Mouse (Mus musculus) R1 (cell line): ENCODE measurements around the gene Ros1.

ENCODE experiments used
- DNase-seq: peaks from one replicate; pipeline ENCODE4 v3.0.0-alpha.2; 2018; ENCODE audit warnings: low read depth, low spot score

The Ros1 gene

DNA sequence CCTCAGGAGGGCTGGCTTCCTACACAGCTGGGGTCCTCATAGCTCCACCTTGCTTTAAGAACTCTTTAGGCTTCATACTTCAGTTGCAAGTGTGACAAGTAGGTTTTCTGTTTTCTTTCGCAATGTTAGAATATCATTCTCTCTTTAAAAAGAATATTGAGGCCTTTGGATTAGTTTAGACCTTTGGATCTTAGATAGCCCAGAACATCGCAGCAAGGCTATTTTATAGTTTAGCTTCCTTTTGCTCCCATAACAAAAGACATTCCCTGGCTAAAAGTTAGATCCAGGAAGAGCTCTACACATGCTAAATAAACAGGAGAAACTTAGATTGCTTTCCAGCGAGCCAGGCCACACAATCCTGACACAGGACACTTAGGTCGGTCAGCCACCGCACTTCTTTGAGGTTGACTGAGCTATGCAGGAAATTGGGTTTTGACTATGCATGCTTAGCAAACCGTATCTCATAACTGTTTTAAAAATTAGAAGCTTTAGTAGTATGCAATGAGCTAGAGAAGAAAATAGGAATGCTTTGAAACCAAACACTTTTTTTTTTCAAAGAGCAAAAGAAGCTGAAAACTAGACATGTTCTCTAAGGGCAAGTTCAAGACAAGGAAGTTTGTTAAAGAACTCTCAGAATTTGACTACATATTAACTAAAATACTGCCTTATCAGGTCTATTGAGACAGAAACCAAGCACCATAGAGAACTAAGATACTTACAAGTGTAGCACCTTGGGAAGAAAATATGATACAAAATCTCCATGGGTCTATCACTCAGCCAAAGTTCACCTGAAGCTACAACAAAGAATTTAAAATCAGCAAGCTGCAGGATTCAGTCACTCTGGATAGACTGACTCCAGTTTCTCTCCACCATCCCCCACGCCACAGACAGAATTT, at the start of gene Ros1:
Gene Ros1, minus strand, starts transcription at position 288 of the 896 bp plus-strand sequence.
- no peak for DNase-seq

DNA sequence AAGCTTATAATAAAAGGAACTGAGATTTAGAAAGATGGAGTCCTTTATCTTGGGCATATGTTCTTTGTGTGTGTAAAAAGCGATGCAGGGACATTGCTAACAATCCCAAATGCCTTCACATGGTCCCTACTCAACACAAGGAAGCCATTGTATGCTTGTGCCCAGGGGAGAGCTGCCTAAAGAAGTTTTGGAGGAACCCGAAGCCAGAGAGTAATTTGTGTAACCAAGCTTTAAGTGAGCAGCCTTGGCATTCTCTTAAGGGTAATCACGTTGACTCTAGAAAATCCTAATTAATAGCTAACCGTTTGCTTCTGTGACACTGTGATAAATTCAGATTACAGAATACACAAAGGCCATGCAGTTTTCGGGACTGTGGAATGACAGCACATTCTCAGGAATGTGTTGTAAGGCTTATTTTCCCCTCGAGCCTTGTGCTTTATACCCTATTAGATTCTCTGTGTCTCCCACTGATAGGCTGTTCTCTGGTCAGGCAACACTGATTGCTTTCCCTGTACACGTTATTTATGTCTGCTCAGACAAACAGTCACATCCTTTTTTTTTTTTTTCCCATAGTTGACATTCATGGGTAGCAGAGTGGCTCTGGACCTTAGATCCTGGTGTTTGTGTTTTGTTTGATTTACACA, 47.8 kb upstream of the Ros1 start:
- no peak for DNase-seq

DNA sequence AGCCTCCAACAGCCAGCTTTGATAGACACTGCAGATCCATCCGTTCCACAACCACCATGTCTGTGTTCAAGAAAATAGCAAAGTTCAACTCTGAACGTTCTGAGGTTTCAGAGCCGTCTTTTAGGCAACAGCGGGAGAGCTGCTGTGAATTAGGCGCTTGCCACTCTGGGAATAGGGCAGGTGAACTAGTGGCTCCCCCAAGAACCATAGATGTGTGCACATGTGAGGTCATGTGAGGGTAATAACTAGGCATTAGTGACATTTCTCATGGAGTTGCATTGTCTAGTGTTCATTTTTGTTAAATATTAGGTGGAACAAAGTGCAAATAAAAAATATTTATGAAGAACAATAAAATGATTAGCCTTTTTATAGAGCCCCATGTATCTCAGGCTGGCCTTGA, 47.0 kb upstream of the Ros1 start:
- no peak for DNase-seq

DNA sequence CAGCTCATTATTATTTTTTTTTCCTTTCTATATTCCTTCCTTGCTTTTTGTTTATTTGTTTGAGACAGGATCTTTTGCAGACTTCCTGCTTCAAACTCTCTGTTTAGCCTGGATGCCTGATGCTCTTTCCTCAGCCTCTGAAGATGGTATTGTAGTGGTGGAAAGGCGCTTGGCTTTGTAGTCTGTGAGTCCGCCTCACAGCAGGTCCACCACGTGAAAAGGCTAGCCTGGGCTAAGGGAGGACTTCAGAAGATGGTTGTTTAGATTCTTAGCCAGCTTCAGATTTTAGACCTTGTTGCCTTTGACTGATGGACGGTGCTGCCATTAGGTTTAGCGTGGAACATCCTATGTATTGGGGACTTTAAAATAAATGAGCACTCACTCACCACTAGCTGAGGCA, 40.4 kb upstream of the Ros1 start:
- DNase-seq: no peak

DNA sequence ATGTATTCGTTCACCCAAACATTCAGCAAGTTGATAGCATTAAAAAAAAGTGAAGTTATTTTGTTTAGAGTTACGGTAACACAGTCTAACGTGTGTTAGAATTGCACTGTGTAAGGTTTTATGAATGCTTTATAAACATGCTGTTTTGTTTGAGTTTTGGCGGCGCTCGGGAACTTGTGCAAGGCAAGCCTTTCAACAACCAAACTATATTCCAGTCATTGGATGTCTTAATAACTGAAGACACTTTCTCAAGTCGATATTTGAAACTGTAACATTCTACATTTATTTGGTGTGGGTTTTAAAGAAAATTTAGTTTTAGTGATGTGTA, 39.6 kb upstream of the Ros1 start:
- no peak for DNase-seq

DNA sequence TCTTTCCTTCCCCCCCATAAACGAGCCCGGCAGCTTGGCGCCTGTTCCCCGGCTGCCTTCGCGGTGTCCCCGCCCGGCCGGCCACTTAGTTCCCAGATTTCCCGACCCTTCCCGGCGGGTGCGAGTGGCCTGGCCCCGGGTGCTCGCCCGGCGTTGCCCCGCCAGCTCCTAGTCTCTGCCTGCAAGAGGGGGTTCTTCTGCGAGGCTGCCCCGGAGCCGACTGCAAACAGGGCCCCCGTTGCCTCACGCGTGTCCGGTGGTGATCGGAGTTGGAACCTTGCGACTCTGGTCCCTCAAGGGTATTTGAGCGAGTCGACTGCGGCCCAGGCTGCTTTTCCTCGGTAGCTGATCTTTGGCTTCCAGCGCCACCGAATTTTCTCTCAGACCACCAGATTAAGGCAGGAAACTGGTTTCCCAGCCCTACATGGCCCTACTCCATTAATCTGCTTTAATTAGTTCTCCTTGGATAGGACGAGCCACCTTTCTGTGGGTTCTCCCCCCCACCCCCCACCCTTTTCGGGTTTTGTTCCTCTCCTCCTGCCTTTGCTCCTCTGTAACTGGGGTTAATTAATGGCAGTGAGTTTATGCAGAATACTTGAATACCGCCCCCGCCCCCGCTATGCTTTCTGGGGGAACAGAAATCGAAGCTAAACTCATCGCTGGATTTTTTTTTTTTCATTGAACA, 39.1 kb upstream of the Ros1 start:
- peak; percentile 53 for DNase-seq

DNA sequence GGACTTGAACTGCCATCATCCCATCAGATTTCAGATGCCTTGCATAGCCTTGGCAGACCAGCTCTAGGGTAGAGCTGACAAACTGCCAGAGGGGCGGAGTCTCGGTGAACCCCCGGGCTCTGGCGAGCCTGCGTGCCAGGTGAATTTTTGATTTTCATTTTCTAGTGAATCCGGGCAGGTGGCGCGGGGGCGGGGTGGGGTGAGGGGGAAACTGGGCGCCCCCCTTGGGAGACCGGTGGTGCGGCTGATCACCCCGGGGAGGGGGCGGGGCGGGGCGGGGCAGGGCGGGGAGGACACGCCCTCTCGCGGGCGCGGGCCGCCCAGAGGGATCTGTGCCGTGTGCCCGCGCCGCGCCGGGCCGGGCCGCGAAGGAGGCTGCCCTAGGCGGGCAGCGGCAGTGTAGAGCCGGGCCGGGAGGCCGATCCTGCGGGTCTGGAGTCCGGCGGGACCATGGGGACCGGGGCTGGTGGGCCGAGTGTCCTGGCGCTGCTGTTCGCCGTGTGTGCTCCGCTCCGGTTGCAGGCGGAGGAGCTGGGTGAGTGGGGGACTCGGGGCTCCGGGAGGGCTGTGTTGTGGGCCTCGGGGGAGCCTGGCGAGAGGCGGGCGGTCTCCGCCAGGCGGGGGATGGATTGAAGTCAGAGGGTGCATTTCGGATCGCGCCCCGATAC, 38.4 kb upstream of the Ros1 start, which contains the start of gene Dcbld1:
Gene Dcbld1, plus strand, starts transcription at position 319 of the 668 bp plus-strand sequence.
- DNase-seq: peak; percentile 76

DNA sequence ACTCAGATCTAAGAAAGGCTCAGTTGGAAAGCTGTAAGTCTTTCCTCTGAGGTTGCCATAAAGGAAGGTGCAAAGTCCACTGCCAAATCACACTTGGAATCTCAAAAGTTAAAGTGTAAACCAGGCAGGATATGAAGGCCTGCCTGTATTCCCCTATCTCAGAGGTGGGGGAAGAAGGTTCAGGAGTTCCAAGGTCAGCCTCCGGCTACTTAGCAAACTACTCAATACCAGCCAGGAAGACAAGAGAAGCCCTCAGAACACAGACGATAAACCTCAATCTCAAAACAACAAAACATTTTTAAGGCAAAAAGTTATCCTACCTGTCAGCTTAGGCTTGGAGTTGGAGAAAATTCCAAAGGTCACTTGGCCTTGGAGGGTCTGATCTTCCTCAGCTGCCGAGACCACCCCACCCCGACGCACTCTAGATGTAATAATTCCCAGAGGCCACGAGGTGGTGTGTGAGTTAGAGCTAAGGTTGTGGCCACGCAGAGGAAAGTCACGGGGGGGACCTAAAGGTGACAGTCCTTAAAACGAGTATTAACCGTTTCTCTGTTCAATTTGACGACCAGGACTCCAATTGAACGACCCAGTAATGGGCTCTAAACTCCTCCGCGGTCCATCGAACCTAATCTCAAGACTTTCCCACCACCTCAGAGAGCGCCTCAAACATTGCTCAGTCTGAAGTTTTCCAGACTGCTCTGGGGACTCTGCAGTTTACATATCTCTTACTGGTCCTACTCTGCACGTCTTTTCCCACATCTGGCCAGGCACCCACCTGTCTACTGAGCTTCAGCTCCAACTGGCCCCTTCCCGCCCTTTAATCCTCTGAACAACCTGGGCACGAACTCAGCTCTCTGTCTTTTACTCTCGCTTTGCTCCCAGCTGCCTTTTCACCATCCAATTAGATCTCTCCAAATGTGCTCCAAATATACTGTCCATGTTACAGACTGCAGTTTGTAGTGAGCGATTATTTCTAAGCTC, 37.4 kb upstream of the Ros1 start:
- DNase-seq: peak; percentile 71

DNA sequence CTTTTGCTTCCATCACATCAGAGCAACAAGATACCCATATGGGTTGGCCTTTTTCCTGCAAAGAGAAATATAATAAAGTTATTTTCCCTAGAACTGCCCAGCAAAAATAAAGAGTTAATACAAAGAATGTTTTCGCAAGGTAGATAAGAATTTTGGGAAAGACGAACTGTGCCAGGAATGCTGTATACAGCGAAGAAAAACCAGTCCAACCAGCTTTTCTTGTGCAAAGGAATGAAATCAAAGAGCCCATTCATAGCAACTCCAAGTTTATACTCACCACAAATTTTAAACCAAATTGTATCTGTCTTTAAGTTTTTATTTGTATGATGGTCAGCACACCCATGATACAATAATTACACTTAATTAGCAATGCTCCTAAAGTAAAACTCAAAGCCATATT, 24.6 kb upstream of the Ros1 start:
- peak; percentile 13 for DNase-seq

DNA sequence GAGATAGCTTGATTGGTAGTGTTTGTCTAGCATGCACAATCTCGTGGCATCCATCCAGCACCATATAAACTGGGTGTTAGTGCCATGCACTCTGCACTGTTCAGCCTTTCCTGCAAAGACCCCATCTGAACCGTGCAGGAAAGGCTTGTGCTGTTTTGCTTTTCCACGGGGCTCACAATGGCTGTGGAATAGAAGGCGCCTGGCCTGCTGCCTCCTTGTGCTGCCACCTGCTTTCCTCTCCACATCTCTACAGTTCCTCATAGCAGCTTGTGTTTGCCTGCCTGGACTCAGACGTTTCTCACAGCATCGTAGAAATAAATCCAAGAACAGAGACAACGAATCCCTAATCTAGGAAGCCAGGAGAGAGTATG, 22.5 kb upstream of the Ros1 start:
- no peak for DNase-seq

DNA sequence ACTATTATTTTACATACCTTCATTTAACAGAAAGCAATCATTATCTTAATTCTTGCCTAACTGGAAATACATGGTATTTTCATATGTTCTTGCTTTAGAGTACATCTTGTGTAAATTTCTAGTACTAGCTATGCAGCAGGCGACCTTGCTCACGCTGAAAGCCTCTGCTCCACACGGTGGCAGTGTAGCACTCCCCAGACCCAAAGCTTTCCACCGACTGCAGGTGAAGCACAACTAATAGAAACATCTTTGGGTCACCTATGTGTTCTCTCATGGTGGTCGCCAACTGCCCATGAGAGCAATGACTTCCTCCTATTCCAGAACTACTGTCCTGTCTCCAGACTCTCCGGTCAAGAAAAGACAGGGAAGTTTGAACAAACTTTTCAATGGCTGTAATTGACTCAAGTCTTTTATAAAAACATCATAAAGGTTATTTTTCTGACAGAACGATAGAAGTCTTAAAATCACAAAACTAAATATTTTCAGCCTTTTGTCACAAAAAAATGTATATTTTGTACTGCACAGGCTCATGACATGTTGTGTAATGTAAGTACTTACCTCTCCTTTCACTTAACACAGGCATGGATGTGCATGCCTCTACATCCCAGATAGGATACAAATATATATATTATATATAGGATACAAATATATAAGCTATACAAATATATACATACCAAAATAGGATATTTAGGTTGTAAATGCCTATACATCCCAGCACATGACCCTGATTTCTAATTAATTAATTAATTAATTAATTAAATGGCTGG, 21.9 kb upstream of the Ros1 start:
- peak; percentile 67 for DNase-seq

DNA sequence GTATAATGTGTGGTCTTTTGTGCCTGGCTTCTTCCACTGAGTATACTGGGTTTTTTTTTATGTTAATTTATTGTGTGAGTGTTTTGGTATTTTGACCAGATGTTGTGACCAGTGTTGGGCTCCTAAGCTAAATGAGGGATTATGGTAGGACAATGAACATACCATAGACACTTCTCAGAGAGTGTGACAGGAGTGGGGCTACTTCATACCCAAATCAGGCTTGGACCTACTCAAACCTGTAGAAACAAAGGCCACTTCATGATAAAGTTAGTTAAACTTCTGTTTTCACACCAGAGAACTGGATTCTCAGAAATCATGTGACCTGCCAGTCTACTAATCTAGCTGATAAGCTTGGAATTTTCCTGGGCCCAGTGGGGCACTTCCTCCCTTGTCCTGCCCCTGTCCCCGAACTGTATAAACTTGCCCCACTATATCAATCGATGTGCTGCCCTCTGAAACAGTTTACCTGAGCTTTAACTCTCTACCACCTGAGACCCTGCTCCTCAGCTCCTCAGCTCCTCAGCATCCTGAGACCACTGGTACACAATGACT, 20.3 kb upstream of the Ros1 start:
- no peak for DNase-seq

DNA sequence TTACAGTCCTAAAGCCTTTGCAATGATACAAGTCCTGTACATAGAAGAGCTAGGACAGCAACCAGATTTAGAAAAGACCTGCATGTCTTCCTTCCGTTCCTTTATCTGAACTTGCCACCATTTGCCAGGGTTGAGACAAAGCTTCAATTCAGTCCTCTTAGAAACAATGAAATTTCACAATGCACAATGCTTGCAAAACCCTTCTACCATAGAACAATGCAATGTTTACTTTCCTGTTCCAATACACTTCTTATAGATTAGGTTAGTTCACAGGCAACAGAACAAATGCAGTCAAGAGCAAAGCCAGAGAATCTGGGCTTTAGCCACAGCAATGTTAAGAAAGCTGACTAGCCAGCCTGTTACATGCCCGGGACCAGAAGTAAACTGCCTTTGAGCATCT, 9.0 kb upstream of the Ros1 start:
- DNase-seq: no peak

DNA sequence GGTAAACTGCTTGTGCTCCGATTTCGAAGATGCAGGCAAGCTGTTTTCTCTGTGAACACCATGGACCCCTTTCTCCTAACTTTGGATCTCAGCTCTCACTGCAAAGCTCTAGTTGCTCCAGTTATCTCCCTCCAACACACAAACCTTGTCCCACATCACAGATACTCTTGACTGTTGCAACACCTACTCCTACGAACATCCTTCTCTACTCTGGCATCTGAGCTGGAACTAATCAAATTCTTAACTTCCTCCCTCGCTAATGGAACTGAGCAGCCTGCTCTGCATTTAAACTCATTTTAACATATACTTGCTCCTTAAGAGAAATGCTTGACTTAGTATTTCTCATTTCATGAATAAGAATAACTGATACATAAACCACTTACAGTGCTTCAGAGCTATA, 9.1 kb downstream of the Ros1 start:
- DNase-seq: no peak

DNA sequence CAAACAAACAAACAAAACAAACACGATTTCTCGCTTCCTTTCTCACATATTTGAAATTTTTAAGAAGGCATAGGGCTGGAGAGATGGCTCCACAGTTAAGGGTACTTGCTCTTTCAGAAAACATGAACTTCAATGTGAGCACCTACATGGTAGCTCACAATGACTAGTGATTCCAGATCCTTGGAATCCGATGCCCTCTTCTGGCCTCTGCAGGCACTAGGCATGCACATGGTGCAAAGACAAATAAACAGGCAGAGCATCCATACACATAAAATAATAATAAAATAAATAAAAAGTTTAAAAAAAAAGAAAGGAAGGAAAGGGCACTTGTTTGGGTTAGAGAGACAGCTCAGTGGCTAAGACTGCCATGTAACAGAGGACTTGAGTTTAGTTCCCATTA, 12.2 kb downstream of the Ros1 start:
- no peak for DNase-seq

DNA sequence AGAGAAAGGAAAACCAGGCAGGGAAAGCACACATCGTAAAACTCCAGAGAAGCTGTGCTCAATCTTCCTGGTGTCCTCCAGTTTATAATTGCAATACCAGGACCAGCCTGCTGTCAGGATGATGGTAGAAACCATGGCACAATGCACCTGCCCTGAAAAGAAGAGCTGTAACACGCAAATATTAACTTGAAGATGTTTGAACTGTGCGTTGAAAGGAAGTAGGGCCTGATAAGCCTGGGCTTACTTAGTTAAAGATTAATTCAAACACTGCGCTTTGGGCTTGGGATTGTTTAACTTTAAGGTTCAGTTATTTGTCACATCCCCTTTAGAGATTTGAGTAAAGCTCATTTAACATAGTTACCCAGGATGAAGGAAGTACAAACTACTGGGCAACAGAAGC, 20.7 kb downstream of the Ros1 start:
- no peak for DNase-seq

DNA sequence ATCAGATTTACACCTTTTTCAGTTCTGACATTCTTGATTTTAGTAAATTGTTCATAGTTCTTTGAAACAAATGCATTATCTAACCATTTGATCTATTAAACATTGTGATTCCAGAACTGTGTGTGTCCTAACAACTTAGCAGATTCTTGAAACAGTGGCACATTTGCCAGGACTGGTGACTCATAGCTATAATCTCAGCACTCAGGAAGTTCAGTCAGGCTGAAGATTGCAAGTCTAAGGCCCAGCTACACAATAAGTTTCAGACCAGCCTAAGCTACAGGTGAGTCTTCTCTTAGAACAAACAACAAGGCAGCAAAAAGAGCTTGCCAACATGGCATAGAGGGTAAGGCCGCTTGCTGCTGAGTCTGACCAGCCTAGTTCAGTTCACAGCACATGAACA, 24.6 kb downstream of the Ros1 start:
- DNase-seq: no peak

DNA sequence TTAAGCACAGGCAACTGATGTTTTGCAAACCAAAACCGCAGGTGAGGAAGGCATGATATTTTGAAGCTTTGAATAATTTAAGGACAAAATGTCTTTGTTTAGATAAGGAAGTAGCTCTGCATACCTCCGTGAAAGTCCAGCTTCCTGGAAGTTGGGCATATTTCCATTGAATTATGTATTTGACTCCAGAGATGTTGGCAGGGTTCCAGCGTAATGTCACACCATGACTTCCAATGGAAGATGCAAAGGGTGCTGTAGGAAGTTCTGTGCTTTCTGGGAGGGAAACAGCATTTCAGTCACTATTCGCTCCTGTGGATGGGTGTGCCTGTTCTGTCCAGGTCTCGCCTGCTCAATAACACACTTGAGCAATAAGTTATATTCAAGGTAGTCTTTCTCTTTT, 25.2 kb downstream of the Ros1 start:
- no peak for DNase-seq

DNA sequence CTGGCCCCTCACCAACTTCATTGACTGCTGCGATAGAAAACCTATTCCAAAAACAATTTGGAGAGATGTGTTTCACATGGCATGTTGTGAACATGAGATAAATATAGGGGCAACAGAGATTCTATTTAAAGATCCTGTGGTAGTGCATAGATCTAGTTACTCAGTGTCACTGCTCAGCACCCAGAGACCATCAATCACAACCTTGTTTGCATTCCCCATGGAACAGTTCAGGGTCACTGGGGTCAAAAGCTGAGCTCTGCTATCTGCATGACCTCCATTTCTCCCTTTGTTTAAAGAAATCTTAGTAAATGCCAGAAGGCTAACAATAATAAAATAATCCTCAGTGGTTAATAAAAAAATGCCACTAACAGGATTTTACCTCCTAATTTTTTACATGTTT, 29.7 kb downstream of the Ros1 start:
- no peak for DNase-seq

DNA sequence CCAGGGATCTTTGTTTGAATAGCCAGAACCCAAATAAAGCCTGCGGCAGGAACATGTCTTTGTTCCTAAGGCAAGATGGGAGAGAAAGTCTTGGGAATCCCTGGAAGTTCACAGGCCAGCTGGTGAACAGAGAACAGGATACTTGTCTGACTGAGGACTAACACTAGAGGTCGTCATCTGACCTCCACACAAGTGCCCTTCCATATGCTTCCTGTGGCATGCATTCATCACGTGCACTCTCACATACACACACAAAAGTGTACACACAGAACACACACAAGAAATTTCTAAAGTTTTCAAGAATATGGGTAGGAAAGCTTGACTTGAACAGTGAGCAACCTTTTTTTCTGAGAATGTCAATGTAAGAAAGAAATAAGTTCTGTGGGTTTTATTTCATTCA, 34.4 kb downstream of the Ros1 start:
- DNase-seq: peak; percentile 27
